Mouse (Mus musculus): ENCODE measurements at regions not wholly inside any gene's neighbourhood (a gene's known extent, or its start where the extent isn't known, plus 50 kb on each side); places are given as distances from the start of the nearest gene placed in this dataset.

DNA sequence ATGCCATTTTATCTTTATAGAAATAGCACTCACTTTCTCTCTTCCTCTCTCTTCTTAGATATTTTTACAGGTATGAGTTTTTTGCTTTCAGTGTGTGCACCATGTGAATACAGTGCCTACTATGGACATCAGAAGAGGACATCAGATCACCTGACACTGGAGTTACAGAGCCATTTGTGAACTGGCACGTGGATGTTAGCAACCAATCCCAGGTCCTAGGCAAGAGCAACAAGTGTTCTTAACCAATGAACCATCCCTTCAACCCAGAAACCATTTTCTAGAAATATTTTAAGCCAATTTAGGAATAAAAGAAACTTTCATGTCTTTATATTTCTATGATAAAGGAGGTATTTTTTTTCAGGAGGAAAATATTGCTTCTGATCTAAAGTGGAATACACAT is 64.7 kb upstream of the Mbnl1 start:
- ATAC-seq (replicated peaks; ENCODE audit: low FRiP score, poor library complexity, severe bottlenecking): peak; percentile 58; the same call in 1 of the 2 replicates

DNA sequence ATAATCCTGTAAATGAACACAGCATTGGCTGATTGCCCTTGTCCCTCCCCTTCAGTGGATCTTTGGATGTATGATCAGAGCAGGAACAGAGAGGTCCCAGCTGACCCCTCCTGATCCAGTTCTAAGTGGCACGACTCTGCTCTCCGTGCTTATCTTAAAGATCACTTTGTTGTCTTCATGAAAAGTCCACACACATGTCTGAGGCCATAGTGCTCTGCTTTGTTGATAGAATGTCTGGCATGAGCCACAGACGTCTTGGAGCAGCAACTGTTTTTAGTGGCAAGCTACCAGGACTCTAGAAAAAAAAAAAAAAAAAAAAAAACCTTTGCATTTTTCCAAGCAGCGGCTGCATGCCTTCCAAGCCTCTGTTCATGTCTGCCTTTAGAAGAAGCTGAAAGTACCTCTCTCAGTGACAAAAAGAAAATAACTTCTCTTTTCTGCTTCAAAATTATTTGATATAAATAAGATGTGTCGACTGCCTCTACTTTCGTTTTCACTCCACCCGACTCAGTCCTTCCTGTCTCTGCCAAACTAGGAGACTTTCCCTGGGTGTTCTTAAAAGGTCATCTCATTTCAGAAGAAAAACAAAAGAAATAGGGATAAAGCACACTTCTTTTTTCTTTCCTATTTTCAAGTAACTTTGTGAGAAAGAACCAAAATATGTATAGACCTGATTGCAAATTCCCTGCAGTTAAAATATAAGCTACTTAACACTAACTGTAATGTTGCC is 63.9 kb upstream of the Mbnl1 start:
- ATAC-seq (replicated peaks; ENCODE audit: low FRiP score, poor library complexity, severe bottlenecking): peak; percentile 64

DNA sequence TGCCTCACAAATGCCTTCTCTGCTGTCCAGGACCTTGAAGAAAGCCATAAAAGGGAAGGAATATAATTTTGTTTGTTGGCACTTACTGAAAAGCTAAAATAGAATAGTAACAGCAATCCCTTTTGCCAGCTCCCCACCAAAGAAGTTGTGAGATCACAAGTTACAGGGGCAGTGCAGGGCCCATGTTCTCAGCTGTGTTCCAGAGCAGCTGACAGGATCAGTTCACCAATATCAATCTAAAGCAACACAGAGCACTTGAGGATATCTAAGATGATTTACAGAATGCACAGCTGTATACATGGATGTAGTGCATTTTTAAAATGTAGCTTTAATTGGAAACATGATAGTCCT is 63.4 kb upstream of the Mbnl1 start:
- peak; percentile 63 for ATAC-seq (replicated peaks; ENCODE audit: low FRiP score, poor library complexity, severe bottlenecking)

DNA sequence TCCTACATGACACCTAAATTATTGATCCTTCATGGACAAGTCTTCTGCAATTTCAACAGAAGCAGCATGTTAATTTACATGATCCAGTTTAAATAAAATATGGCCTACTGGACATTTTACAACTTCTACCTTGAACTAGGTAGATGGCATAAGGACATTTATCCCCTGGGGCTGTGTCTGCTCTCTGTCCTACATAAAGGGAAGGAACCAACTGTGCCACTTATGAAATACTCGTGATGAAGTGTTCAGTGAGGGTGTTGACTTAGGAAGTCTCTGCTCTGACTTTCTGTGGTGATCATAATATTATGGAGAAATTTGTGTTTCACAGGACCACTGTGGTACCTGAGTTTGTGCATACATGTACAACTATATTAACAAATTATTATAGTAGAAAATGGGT is 60.9 kb upstream of the Mbnl1 start:
- no peak for ATAC-seq (replicated peaks; ENCODE audit: low FRiP score, poor library complexity, severe bottlenecking)

DNA sequence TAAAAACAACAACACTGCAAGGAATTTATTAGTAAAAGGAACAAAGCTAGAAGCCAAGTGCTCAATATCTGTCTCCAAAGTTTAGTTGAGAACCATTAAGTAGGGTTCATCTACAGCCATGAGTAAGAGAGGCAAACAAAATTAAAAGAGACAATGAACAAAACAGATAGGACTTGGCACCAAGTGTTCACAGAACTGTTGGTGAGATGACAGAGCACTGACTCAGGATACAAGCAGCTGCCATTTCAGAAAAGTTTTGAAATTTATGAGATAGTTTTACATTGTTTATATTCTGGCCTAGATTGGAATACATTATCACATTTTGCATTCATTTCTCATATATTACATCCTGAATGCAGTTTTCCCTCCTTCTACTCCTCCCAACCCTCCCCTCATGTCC is 60.4 kb upstream of the Mbnl1 start:
- ATAC-seq (replicated peaks; ENCODE audit: low FRiP score, poor library complexity, severe bottlenecking): no peak

DNA sequence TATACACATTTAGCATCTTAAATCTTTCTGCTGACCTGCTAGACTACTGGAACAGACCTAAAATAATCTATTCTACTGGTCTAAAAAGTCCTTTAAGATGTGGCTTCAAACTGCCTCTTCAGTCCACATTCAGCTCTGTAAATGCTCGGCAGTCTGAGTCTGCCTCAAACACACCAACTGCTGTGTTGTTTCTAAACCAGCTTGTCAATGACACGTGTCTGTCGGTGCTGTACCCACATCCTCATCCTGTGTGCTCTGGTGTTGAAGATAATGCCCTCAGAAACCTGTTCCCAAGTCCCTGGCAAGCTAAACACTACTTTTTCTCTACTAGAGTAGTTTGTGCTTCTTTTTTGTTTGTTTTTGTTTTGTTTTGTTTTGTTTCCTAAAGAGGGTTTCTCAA is 58.9 kb upstream of the Mbnl1 start:
- ATAC-seq (replicated peaks; ENCODE audit: low FRiP score, poor library complexity, severe bottlenecking): peak; percentile 50; the same call in 1 of the 2 replicates

DNA sequence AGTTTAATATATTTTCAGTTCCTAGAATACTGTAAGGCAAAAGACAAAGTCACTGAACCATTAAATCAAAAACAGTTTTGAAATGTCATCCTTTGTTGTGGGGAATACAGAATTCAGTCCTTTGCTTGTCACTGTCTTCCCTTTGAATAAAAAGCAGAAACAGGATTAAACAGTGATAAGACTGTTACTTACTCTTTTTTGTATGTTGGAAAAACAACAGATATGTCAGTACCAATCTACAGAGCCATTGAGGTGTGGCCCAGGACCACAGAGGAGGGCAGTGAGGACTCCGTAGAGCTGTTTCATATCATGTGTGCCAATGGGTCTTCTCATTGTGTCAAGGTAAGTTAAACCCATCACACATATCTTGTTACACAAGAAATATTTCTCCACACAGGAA is 55.6 kb upstream of the Mbnl1 start:
- no peak for ATAC-seq (replicated peaks; ENCODE audit: low FRiP score, poor library complexity, severe bottlenecking)

DNA sequence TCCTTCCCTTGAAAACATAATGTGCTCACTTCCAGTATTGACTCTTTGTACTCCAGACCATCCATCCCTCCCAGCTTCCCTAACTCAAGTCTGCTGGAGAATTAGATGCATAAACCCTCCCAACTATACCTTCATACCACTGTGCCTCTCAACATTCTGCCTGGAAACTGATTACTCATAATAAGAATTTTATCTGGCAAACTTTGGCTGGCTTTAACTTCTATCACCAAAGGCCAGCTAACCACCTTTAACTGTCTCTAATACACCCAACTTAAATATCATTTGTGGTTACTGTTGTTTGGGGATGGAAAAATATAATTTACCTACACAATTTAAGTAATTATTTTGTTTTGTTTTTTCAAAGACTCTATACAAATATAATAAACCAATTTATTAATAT is 54.0 kb upstream of the Mbnl1 start:
- ATAC-seq (replicated peaks; ENCODE audit: low FRiP score, poor library complexity, severe bottlenecking): peak; percentile 74

DNA sequence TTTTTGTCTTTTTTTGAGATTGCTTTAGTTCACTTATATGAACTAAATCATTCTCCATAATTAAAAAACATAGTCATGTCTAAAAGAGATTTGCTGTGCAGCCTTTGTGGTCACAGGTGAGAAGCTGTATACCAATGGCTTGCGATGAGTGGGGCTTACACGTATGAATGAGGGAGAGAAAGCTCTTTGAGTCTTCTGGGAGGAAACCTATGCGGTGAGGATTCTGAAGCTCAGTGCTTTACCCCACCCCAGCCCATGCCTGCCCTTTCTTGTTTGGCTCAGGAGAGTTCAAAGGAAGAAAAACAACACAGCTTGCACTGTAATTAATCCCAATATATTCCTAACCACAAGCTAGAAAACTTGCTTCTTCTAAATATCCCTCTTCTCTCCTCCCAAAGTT is 53.4 kb upstream of the Mbnl1 start:
- ATAC-seq (replicated peaks; ENCODE audit: low FRiP score, poor library complexity, severe bottlenecking): no peak

Measured in erythroblast, adult 5-6 weeks (primary cell).